Mouse (Mus musculus) macrophage (primary cell): ENCODE results near the gene Tnfaip2. TPM values are rescaled to one million over a fixed set of nuclear protein-coding genes. Genes with fewer than 3 reads are reported as not detected.

ENCODE experiments used
- H3K27ac ChIP-seq: fragments of 350-480 bp; formaldehyde crosslinking; 2 replicates; pipeline ENCODE4 v1.9.0; 2021
- H3K36me3 ChIP-seq: fragments of 350-480 bp; formaldehyde crosslinking; 2 replicates; pipeline ENCODE4 v1.9.0; 2021; ENCODE audit errors: inconsistent target
- H3K4me3 ChIP-seq: fragments of 350-480 bp; formaldehyde crosslinking; 2 replicates; pipeline ENCODE4 v1.9.0; 2021; ENCODE audit errors: inconsistent target
- H3K79me2 ChIP-seq: fragments of 350-480 bp; formaldehyde crosslinking; 2 replicates; pipeline ENCODE4 v1.9.0; 2021; ENCODE audit errors: inconsistent target
- WGBS: methylation state at CpG from one replicate; pipeline ENCODE4 v1.1.7; 2026; ENCODE audit warnings: inconsistent platforms; ENCODE audit not compliant: missing documents; 5-methylcytosine and 5-hydroxymethylcytosine counted together
- polyA plus RNA-seq: library from polyadenylated mRNA; stranded (reverse); fragments of 250-400 nt; gene quantifications from 3 replicates; pipeline ENCODE4 v1.2.4, GENCODE M21; 2018; ENCODE audit warnings: inconsistent platforms

Tnfaip2 gene
- polyA plus RNA-seq, 1 experiment from 2014 or later = 289 TPM

DNA sequence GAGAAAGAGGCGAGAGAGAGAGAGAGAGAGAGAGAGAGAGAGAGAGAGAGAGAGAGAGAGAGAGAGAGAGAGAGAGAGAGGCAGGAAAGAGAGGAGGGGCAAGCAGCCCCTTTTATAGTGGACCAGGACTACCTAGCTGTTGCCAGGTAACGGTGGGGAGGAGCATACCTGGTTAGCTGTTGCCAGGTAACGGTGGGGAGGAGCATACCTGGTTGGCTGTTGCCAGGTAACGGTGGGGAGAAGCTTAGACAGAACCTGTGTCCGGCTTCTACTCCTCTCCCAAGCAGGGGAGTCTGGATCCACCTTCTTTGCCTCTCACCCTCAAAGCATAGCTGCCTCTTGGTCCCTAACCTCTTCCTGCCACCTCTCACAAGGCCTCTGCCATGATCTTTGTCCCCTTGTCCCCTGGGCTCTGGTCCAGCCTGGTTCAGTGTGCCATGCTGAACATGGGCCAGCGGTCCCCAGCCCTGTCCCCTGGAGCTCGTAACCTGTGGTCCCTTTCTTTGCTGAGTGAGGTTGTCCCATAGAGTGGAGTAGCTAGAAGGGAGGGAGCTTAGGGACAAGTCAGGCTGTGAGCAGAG, 8.0 kb upstream of the Tnfaip2 start:
- Histone ChIP-seq H3K36me3 (no peaks in the 10 kb centered on the region), H3K4me3 (no peak overlapping the region), H3K79me2 (no peaks in the 10 kb centered on the region), H3K27ac (no peak overlapping the region)
- WGBS = 95% methylated on average over 6 of the region's 7 CpGs

- 83% methylated on average over 6 of the region's 8 CpGs for WGBS
- Histone ChIP-seq H3K27ac (peak overlapping the region; percentile 98), H3K79me2 (no peaks in the 10 kb centered on the region), H3K36me3 (no peaks in the 10 kb centered on the region), H3K4me3 (no peak overlapping the region)
Measured at GRCm38 (mm10) chr12:111434745-111435327, 7.4 kb upstream of the Tnfaip2 start.

- WGBS = 58% methylated on average over 3 of the region's 3 CpGs
- no peaks in the 10 kb centered on the region for H3K79me2 ChIP-seq
- no peaks in the 10 kb centered on the region for H3K36me3 ChIP-seq
- H3K27ac ChIP-seq = peak overlapping the region; percentile 98
- H3K4me3 ChIP-seq = no peak overlapping the region
Measured at GRCm38 (mm10) chr12:111436170-111436569, 6.1 kb upstream of the Tnfaip2 start.

DNA sequence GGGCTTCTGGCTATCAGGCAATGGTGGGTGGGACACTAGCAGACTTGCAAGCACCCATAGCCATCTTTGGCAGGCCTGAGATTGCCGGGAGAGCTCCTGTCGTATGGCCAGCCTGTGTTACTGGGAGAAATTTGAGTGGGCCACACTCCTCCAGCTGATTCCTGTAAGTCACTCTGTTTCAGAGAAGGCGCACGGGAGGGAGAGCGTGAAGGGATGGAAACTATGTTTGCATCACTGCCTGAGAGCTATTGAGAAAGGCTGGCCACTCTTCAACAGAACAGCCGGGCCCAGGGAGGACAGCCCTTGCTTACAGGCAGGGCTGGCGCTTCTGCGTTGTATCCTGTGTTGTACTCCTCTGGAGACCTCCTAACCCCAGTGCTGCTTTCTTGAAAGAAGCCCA, 5.6 kb upstream of the Tnfaip2 start:
- Histone ChIP-seq H3K36me3 (no peaks in the 10 kb centered on the region), H3K4me3 (no peak overlapping the region), H3K79me2 (no peaks in the 10 kb centered on the region), H3K27ac (peak overlapping the region; percentile 98)
- WGBS = 22% methylated on average over 8 of the region's 8 CpGs

GRCm38 (mm10) chr12:111437222-111437900, 4.9 kb upstream of the Tnfaip2 start:
- Histone ChIP-seq H3K79me2 (no peaks in the 10 kb centered on the region; the same call in 1 of the 2 replicates), H3K4me3 (no peak overlapping the region), H3K27ac (peak overlapping the region; percentile 98), H3K36me3 (no peaks in the 10 kb centered on the region)
- 4% methylated on average over 5 of the region's 5 CpGs for WGBS

DNA sequence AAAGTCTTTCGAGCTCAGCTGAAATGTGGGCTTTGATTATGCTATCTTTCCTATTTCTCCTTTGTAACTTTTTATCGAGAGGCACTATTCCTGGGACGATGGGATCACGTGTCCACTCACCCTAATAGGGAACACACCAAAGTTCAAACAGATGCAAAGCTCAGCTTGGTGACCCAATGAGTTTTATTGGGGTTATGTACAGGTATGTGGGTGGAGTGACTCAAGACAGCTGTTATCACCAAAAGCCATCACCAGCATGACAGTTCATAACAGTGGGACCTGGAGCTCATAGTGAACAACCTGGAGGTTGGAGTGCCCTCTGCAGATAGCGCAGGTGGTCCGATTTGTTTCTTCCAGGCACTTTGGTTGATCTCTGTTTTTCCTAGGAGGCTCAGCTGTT, 3.4 kb upstream of the Tnfaip2 start:
- peak overlapping the region; percentile 98 for H3K27ac ChIP-seq
- peaks cover 15% of the 10 kb centered on the region for H3K79me2 ChIP-seq

GRCm38 (mm10) chr12:111440701-111441373, 1.4 kb upstream of the Tnfaip2 start:
- Histone ChIP-seq H3K36me3 (no peaks in the 10 kb centered on the region; the same call in 1 of the 2 replicates), H3K4me3 (no peak overlapping the region), H3K27ac (peak overlapping the region; percentile 81), H3K79me2 (peaks cover 33% of the 10 kb centered on the region)
- 94% methylated on average over 9 of the region's 9 CpGs for WGBS

More for the DNA sequence above, 3.4 kb upstream of the Tnfaip2 start:
- Histone ChIP-seq H3K36me3 (no peaks in the 10 kb centered on the region), H3K4me3 (no peak overlapping the region)
- whole genome bisulfite sequencing = 96% methylated on average over 6 of the region's 6 CpGs

DNA sequence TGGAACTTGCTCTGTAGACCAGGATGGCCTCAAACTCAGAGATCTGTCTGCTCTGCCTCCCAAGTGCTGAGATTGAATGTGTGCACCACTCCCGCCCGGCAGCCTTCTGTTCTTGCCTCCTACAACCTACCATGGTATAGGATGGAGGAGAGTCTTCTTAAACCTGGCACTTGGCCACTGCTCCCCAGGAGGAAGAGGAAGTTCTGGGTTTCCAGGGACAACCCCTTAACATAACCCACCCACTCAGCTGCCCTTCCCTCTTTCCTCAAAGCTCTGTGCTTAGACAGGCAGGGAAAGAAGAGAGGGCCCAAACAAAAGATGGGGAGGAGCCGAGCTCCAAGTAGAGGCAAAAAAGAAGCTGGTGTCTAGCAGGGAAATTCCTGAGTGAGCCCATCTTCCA, 746 bp upstream of the Tnfaip2 start:
- peak overlapping the region; percentile 81 for H3K27ac ChIP-seq
- H3K36me3 ChIP-seq = peaks cover 6% of the 10 kb centered on the region; the same call in 1 of the 2 replicates
- H3K4me3 ChIP-seq = no peak overlapping the region
- H3K79me2 ChIP-seq = peaks cover 40% of the 10 kb centered on the region
- WGBS = 34% methylated on average over 3 of the region's 3 CpGs

- Histone ChIP-seq H3K4me3 (peak overlapping the region; percentile 94), H3K27ac (peak overlapping the region; percentile 91)
- WGBS = 30% methylated on average over 14 of the region's 15 CpGs
Measured at GRCm38 (mm10) chr12:111443011-111443870, 972 bp downstream of the Tnfaip2 start.

DNA sequence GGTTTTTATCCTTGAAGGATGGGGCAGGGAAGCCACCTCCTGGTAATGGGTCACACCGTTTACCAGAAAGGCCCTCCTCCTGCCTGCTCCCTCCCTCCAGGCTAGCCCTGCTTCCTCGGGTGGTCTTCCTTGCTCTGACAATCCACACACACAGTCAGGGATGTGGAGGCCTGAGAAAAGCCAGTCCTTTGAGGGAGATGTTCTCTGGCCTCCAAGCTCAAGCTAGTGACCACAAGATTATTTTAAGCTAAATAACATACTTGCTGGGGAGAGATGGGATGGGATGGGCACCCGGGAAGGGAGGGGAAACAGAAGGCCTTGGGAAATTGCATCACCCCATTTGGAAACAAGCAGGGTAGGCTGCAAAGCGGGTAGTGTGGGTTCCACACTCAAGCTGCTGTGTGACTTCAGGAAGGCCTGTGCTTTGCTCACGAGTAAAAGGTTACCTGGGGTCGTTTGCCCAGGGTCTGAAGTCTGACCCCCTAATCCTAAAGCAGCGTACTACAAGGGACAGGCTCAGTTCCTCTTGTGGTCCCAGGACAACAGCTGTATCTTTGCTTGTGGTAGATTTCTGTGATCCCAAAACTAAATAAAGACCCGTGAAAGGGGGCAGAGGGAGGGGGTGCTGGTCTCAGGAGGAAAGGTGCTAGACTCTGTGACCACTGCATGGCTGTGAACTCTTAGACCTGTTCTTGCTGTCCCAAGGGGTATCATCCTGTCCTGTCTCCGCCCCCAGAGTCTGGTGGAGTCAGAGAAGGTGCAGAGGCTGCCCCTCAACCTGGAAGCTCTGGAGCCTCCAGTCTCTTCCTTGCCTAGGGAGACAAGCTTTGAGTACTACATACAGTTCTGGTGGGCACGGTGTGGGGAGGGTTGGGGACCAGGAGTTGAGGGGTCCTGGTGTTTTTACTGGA, 1.9 kb downstream of the Tnfaip2 start:
- 24% methylated on average over 9 of the region's 10 CpGs for WGBS
- peak overlapping the region; percentile 91 for H3K27ac ChIP-seq
- H3K79me2 ChIP-seq = peaks cover 64% of the 10 kb centered on the region
- peaks cover 23% of the 10 kb centered on the region; the same call in 1 of the 2 replicates for H3K36me3 ChIP-seq
- H3K4me3 ChIP-seq = peak overlapping the region; percentile 94

More at GRCm38 (mm10) chr12:111443011-111443870, 972 bp downstream of the Tnfaip2 start:
- Histone ChIP-seq H3K36me3 (peaks cover 17% of the 10 kb centered on the region; the same call in 1 of the 2 replicates), H3K79me2 (peaks cover 57% of the 10 kb centered on the region)

DNA sequence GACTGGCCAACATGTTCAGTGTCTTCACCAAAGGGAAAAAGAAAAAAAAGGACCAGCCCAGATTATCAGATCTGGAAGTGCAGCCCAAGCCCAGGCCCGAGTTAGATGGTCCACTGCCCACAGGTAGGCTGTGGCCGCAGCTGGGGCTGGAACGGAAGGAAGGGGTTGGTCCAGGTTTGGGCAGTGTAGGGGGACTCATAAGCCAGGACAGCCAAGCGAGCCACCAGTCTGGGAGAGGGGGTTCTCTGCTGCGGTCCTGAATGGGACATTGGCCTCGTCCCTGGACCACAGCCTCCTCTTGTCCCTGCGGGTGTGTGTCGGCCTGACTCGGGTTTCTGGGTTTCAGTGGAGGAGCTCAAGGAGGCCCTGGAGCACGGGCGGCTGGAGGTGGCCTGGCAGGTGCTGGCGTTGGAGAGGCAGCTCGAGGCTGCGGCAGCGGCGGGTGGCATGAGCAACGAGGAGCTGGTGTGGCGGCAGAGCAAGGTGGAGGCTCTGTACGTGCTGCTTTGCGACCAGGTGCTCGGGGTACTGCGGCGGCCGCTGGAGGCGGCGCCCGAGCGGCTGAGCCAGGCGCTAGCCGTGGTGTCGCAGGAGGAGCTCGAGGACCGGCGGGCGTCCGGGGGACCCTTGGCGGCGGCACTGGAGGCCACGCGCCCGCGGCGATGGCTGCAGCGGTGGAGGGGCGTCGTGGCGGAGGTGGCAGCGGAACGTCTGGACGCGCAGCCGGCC, 3.1 kb downstream of the Tnfaip2 start:
- peak overlapping the region; percentile 94; the same call in 1 of the 2 replicates for H3K4me3 ChIP-seq
- H3K79me2 ChIP-seq = peaks cover 74% of the 10 kb centered on the region
- WGBS = 65% methylated on average over 40 of the region's 52 CpGs
- H3K36me3 ChIP-seq = peaks cover 31% of the 10 kb centered on the region
- peak overlapping the region; percentile 91 for H3K27ac ChIP-seq

GRCm38 (mm10) chr12:111445890-111446613, 3.8 kb downstream of the Tnfaip2 start:
- 83% methylated on average over 15 of the region's 27 CpGs for WGBS
- Histone ChIP-seq H3K79me2 (peaks cover 81% of the 10 kb centered on the region), H3K36me3 (peaks cover 38% of the 10 kb centered on the region), H3K4me3 (no peak overlapping the region; the same call in 1 of the 2 replicates), H3K27ac (peak overlapping the region; percentile 84)
